Comparison of ENCODE assay signal across 16 mouse cellular contexts in the genomic region with DNA sequence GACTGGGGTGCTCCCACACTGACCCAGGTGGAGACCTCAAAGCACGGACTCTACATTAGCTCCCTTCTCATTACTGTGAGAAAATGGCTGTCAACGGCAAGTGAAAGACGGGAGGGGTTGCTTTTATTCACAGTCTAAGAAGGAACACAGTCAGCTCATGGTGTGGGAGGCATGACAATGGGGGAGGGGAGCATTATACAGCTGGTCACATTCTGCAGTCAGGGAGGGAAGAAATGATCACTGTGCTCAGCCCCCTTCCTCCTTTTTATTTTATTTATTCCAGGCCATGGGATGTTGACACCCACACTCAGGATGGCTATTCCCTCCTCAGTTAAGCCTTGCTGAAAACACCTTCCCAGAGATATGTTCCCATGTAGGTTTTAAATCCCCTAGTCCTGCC.
"Had no signal": no experiment of that assay in that cellular context is flagged by ENCODE, and none has a peak within 500 bp of the region (broad histone marks: within the 10 kb centered on the region; RNA-seq: fewer than 3 reads in every experiment).

No protein-coding gene starts in this region.

- H3K4me3 ChIP-seq: intestine, embryonic 15.5 days; layer of hippocampus, adult 2 months; liver, embryonic 13.5 days had no signal

- DNase-seq: kidney, adult 11 months; kidney, adult 8-10 months; kidney, postnatal 25 days; layer of hippocampus, adult 9-11 months; liver, embryonic 13.5 days; lung, adult 2 months; lung, postnatal 14 days; lung, postnatal 4 days; midbrain, embryonic 14.5 days; thymus, adult 2 months; thymus, postnatal 14 days; thymus, postnatal 4 days had no signal

- H3K27ac ChIP-seq: intestine, embryonic 15.5 days; kidney, postnatal 0 days; layer of hippocampus, adult 2 months; liver, embryonic 13.5 days; stomach, postnatal 0 days had no signal

- ATAC-seq: intestine, embryonic 15.5 days had no signal
